Mouse (Mus musculus): ENCODE results near the gene Krt8. TPM values are rescaled to one million over a fixed set of nuclear protein-coding genes. Genes with fewer than 3 reads are reported as not detected.

Krt8 gene
- total and polyA plus RNA-seq, 3 experiments: 0.69 to 0.93 TPM; not detected in 1

- TF ChIP-seq E2F4 (IDR thresholded peaks at IDR 0.05; ENCODE audit: borderline replicate concordance, low read depth, low read length) (no peak), TBP (IDR thresholded peaks at IDR 0.05; ENCODE audit: low read depth, low read length) (0 out of 2 replicates have a peak, but pooled peaks have one; percentile 5), CTCF (IDR thresholded peaks at IDR 0.05 in 2 of 3, conservative IDR thresholded peaks at IDR 0.05 in 1 of 3; ENCODE audit: control insufficient read depth in 1 of 3, insufficient read depth in 1 of 3, low read depth in 2 of 3, low read length in 3 of 3, poor library complexity in 1 of 3, severe bottlenecking in 1 of 3) (peak in 1 of 3 experiments; percentile 22; a peak in 1 of 6 replicates), ZNF384 (IDR thresholded peaks at IDR 0.05; ENCODE audit: low read depth, low read length) (no peak)
Observed at GRCm38 (mm10) chr15:101977043-101977726, 27.1 kb downstream of the Krt8 start (continued).

- H3K9ac ChIP-seq (ENCODE audit: control insufficient read depth, low read depth, low read length, poor library complexity, severe bottlenecking): peak overlapping the region; percentile 83
- peaks cover 17 to 42% of the 10 kb centered on the region in 2 experiments for H3K4me1 ChIP-seq (ENCODE audit: control insufficient read depth in 1 of 2, insufficient read depth in 2 of 2, low read length in 2 of 2)
- DNase-seq (ENCODE audit: low read depth, low spot score): no peak
- no peaks in the 10 kb centered on the region for H3K9me3 ChIP-seq (replicated peaks; ENCODE audit: insufficient read depth, low read length)
- no peaks in the 10 kb centered on the region for H3K27me3 ChIP-seq (ENCODE audit: control insufficient read depth in 1 of 2, insufficient read depth in 2 of 2, low read length in 2 of 2)
- peak overlapping the region; percentile 66 for H3K27ac ChIP-seq (ENCODE audit: control insufficient read depth, low read depth, low read length)
- no peak for TF ChIP-seq TBP (IDR thresholded peaks at IDR 0.05; ENCODE audit: low read depth, low read length)
- no peak for TF ChIP-seq KAT2A (conservative IDR thresholded peaks at IDR 0.05; ENCODE audit: low read depth, low read length)
- TF ChIP-seq EP300 (IDR thresholded peaks at IDR 0.05; ENCODE audit: low read depth in 1 of 2, low read length in 2 of 2): peak in 1 of 2 experiments; percentile 6; a peak in 1 of 4 replicates
- TF ChIP-seq NELFE (IDR thresholded peaks at IDR 0.05; ENCODE audit: low read depth, low read length): no peak
- 0 out of 2 replicates have a peak, but pooled peaks have one; percentile 23 for TF ChIP-seq TCF12 (IDR thresholded peaks at IDR 0.05; ENCODE audit: low read depth, low read length)
- TF ChIP-seq SIN3A (IDR thresholded peaks at IDR 0.05; ENCODE audit: low read length): 0 out of 2 replicates have a peak, but pooled peaks have one; percentile 12
- 0 out of 2 replicates have a peak, but pooled peaks have one; percentile 34 for TF ChIP-seq MAX (IDR thresholded peaks at IDR 0.05; ENCODE audit: low read length)
- no peak for TF ChIP-seq MXI1 (IDR thresholded peaks at IDR 0.05; ENCODE audit: low read depth, low read length)
- H3K79me2 ChIP-seq (ENCODE audit: control insufficient read depth, insufficient read depth, low read length, poor library complexity): no peaks in the 10 kb centered on the region; the same call in 1 of the 2 replicates
- H3K36me3 ChIP-seq (ENCODE audit: control insufficient read depth in 1 of 2, insufficient read depth in 2 of 2, low read length in 2 of 2): peaks cover 0 to 37% of the 10 kb centered on the region in 2 experiments; a peak in 2 of 4 replicates
- H3K4me3 ChIP-seq (ENCODE audit: control insufficient read depth in 1 of 2, insufficient read depth in 1 of 2, low read depth in 2 of 2, low read length in 2 of 2): peak overlapping the region; percentile 60 to 78
Observed at GRCm38 (mm10) chr15:101976641-101977040, 27.6 kb downstream of the Krt8 start.

GRCm38 (mm10) chr15:101976023-101976422 is 28.3 kb downstream of the Krt8 start:
- Histone ChIP-seq H3K4me1 (ENCODE audit: control insufficient read depth in 1 of 2, insufficient read depth in 2 of 2, low read length in 2 of 2) (peaks cover 17 to 42% of the 10 kb centered on the region in 2 experiments), H3K27ac (ENCODE audit: control insufficient read depth, low read depth, low read length) (peak overlapping the region; percentile 66)
- TF ChIP-seq NELFE (IDR thresholded peaks at IDR 0.05; ENCODE audit: low read depth, low read length) (no peak), RCOR1 (IDR thresholded peaks at IDR 0.05; ENCODE audit: low read depth, low read length) (no peak), EP300 (IDR thresholded peaks at IDR 0.05; ENCODE audit: low read depth in 1 of 2, low read length in 2 of 2) (0 out of 4 replicates have a peak, but pooled peaks of 1 of the 2 experiments have one; percentile 25), HCFC1 (IDR thresholded peaks at IDR 0.05; ENCODE audit: low read depth, low read length) (no peak), MAZ (IDR thresholded peaks at IDR 0.05; ENCODE audit: low read depth, low read length) (0 out of 2 replicates have a peak, but pooled peaks have one; percentile 51), MXI1 (IDR thresholded peaks at IDR 0.05; ENCODE audit: low read depth, low read length) (0 out of 2 replicates have a peak, but pooled peaks have one; percentile 44), RAD21 (IDR thresholded peaks at IDR 0.05; ENCODE audit: low read depth, low read length) (no peak), MYC (IDR thresholded peaks at IDR 0.05; ENCODE audit: low read depth, low read length) (0 out of 2 replicates have a peak, but pooled peaks have one; percentile 18), MAFK (IDR thresholded peaks at IDR 0.05; ENCODE audit: borderline replicate concordance, low read depth, low read length) (no peak), CHD1 (IDR thresholded peaks at IDR 0.05; ENCODE audit: low read depth, low read length) (no peak), KAT2A (conservative IDR thresholded peaks at IDR 0.05; ENCODE audit: low read depth, low read length) (no peak), NRF1 (IDR thresholded peaks at IDR 0.05; ENCODE audit: insufficient read depth, low read depth, low read length, poor library complexity, severe bottlenecking) (no peak), ZKSCAN1 (IDR thresholded peaks at IDR 0.05; ENCODE audit: low read depth, low read length) (no peak), SIN3A (IDR thresholded peaks at IDR 0.05; ENCODE audit: low read length) (peak; percentile 52; the same call in 1 of the 2 replicates), ETS1 (IDR thresholded peaks at IDR 0.05; ENCODE audit: low read depth, low read length) (peak; percentile 74; the same call in 1 of the 2 replicates), POLR2AphosphoS2 (IDR thresholded peaks at IDR 0.05; ENCODE audit: low read length) (no peak), POLR2AphosphoS5 (IDR thresholded peaks at IDR 0.05; ENCODE audit: borderline replicate concordance, low read depth, low read length) (no peak), MYB (IDR thresholded peaks at IDR 0.05; ENCODE audit: low read depth, low read length) (no peak), USF1 (IDR thresholded peaks at IDR 0.05; ENCODE audit: low read depth, low read length) (no peak), SMC3 (IDR thresholded peaks at IDR 0.05; ENCODE audit: low read depth, low read length) (no peak)

More at GRCm38 (mm10) chr15:101976023-101976422, 28.3 kb downstream of the Krt8 start:
- H3K36me3 ChIP-seq (ENCODE audit: control insufficient read depth in 1 of 2, insufficient read depth in 2 of 2, low read length in 2 of 2): peaks cover 0 to 37% of the 10 kb centered on the region in 2 experiments; a peak in 2 of 4 replicates
- peak; percentile 84 for DNase-seq (ENCODE audit: low read depth, low spot score)
- no peaks in the 10 kb centered on the region for H3K9me3 ChIP-seq (replicated peaks; ENCODE audit: insufficient read depth, low read length)
- H3K27me3 ChIP-seq (ENCODE audit: control insufficient read depth in 1 of 2, insufficient read depth in 2 of 2, low read length in 2 of 2): no peaks in the 10 kb centered on the region
- H3K79me2 ChIP-seq (ENCODE audit: control insufficient read depth, insufficient read depth, low read length, poor library complexity): no peaks in the 10 kb centered on the region; the same call in 1 of the 2 replicates
- peak overlapping the region; percentile 83 for H3K9ac ChIP-seq (ENCODE audit: control insufficient read depth, low read depth, low read length, poor library complexity, severe bottlenecking)
- no peak overlapping the region for H3K4me3 ChIP-seq (ENCODE audit: control insufficient read depth in 1 of 2, insufficient read depth in 1 of 2, low read depth in 2 of 2, low read length in 2 of 2)

Measured in MEL (cell line).